Mouse (Mus musculus): ENCODE results near the gene Upk3b. TPM values are rescaled to one million over a fixed set of nuclear protein-coding genes. Genes with fewer than 3 reads are reported as not detected.

The Upk3b gene
- total RNA-seq (2021) = under 1 TPM in 1 of 2 experiments, not detected in 1; 0.07 TPM
- long read RNA-seq, experiment 1 = 0 reads
- long read RNA-seq, experiment 2 = 0 reads

DNA sequence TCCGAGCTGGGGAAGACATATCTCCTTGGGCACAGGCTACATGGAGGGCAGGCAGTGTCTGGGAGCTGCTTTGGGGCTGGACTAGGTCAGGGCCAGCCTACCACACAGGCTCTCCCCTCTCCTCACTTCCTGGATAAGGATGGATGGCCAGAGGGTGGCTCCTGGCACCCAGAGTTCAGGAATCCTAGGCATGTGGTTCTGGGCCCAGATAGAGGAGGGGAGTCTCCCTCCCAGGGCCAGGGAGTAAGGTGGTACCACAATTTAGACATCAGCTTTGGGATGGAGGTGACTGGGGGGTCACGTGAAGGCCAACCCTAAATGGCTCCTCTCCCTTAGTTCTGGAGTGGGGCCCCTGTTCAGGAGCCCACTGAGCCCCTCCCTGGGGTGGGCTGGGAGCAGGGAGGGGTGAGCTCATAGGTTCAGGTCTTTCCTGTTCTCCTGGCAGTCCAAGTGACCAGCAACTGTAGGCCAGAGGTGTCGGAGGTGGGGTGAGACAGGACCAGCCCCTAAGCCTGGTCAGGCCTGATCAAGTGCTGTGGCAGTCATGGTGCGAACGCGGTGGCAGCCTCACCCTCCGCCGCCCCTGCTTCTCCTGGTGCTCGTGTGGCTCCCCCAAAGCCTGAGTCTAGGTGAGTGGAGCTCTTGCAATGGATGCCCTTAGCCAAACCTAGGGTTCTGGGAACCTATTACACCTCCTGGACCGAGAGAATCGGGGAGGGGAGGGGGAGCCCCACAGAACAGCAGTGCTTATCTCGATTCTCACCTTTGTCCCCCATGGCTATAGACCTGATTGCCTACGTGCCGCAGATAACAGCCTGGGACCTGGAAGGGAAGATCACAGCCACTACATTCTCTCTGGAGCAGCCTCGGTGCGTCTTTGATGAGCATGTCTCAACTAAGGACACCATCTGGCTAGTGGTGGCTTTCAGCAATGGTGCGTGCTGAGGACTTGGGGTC, at the start of gene Upk3b:
TSS of gene Upk3b (plus strand) at position 239 of the 957 bp plus-strand sequence.
- no peak for DNase-seq (ENCODE audit: low spot score)

DNA sequence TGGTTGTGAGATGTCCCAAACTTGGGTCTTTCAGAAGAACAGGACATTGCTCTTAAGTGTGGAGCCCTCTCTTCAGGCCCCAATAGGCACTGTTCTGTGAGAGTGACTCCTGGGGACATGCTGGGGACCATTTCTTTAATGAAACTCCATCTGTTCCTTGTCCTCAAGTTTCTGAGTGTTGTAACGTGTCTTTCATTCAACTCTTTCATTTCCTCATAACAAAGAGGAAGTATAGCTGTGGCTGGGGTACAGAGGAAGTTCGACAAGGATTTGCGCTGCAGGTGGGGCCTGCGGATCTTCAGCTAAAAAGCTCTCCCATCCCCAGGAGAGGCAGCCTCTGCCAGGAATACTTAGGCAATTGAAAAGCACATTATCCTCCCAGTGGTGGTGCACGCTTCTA, 47.7 kb upstream of the Upk3b start:
- no peak for DNase-seq (ENCODE audit: low spot score)

GRCm38 (mm10) chr5:135993381-135993965, 44.8 kb upstream of the Upk3b start:
- no peak for DNase-seq (ENCODE audit: low spot score)

DNA sequence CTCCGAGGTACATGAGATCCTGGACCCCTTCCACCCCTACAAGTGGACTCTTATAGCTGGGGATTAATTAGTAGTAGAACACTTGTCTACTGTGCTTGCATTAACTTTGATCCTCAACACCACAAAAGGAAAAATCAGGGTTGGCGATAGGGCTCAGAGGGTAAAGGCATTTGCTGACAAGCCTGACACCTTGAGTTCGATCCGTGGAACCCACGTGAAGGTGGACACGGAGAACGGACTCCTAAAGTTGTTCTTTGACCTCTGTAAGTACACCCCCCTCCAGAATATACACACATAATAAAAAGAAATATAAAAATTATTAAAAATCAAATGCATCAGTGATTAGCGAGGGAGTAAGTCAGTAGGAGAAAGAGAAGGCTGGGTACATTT, 44.0 kb upstream of the Upk3b start:
- DNase-seq (ENCODE audit: low spot score) = no peak

DNA sequence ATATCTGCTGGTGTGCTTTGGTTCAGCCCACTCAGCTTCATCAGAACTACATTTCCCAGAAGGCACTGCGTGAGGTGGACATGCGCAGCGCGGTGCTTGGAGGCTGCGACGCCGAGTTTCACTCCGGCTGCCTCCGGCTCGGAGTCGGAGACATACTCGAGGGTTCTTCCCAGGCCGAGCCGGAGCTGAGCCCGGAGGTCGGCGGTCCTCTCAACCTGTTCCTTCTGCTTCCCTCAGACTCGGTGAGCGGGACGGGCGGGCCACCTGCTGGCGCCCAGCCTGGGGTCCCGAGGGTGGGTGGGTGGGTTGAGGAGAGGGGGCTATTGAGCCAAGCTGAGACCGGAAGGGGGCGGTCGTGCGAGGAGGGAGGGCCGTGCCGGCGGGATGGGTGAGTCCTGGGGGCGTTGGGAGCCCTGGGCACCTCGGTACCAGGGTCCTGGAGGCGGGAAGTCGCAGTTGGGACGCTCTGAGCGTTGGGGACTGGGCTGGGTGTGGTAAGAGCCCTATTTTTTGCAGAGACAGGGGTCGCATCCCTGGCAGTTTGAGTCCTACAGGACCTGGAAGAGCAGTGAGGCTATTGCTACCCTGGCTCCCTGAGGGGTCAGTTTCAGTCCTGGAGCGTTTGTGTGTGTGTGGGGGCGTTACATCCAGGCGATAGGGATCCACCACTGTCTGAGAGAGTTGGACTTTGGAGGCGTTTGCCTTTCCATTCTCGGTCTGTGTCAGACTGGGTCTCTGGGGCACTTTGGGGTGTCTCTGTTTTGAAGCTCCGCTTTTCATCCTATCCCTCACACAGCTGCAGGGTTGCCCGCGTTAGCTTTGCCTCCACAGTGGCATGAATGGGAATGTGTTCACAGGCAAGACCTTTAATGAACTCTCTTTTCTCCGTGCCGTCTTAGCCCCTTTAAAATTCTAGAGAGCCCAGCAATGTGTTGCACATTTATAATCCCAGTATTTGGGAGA, 43.3 kb upstream of the Upk3b start, which contains the start of gene Dtx2:
TSS of gene Dtx2 (plus strand) at position 76 of the 963 bp plus-strand sequence.
- DNase-seq (ENCODE audit: low spot score) = peak; percentile 92

DNA sequence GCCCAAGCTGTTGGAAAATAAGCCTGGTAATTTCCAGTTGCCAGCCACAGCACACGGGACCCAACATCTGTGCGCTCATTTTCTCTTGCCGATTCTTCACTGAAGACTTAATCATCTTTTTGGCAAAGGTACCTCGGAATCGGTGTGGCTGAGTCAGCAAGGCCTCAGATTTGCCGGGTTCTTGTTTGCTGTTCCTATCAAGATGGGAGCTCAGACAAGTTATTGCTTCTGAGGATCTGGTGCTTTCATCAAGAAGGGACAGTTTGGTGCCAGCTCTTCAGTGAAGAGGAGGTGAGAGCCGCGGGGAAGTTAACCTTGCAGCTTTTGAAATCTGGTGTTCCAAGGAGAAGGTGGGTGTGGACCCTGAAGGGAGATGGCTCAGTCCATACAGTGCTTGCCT, 42.1 kb upstream of the Upk3b start:
- DNase-seq (ENCODE audit: low spot score) = no peak

DNA sequence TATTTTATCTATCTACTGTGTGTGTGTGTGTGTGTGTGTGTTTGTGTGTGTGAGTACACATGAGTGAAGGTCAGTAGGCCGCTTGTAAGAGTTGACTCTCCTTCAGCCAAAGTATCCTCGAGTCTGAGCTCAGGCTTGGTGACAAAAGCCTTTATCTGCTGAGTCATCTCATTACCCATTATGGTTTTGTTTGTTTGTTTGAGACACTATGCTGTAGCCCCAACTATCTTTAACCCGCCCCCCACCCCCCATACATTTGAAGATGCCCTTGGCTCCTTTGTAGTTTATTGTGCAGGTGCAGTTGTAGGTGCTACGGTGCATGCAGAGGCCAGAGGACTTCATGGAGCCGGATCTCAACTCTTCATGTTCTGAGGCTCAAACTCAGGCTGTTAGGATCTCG, 37.1 kb upstream of the Upk3b start:
- DNase-seq (ENCODE audit: low spot score) = no peak

- no peak for DNase-seq (ENCODE audit: low spot score)
These were observed 36.0 kb upstream of the Upk3b start for GRCm38 (mm10) chr5:136002325-136002724.

- no peak for DNase-seq (ENCODE audit: low spot score)
These were observed 35.5 kb upstream of the Upk3b start for GRCm38 (mm10) chr5:136002751-136003151.

DNA sequence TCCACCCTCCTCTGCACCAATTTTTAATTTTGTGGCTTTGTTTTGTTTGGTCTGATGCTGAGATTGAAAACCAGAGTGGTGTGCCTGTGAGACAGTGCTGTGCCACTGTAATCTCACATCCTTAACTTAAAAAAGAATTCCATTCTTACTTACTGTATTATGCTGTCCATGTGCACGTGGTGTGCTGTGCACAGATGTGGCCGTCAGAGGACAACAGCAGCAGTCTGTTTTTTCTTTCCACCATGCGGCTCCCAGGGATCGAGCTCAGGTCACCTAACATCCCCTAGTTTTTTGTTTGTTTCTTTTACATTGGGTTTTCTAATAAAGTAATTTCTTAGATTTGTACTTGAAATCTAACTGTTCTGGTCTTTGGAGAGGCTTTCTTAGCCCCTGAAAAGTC, 33.8 kb upstream of the Upk3b start:
- no peak for DNase-seq (ENCODE audit: low spot score)

DNA sequence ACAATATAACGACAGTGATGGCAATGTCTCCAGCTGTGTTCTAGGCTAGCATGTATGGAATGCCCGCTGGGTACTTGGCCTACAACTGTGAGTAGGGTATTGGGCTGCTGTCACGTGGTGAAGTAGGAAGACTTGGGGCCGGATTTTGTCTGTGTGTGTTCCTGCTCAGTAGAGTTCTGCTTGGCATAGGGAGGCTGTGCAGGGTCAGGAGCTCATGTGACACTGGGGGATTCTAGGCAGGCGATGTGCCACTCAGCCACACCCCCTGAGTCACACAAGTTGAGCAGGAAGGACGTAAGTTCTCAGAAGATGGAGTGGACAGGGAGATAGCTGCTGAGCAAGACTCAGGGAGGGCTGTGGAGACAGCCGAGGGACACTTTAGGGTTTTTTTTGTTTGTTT, 30.6 kb upstream of the Upk3b start:
- DNase-seq (ENCODE audit: low spot score) = no peak

DNA sequence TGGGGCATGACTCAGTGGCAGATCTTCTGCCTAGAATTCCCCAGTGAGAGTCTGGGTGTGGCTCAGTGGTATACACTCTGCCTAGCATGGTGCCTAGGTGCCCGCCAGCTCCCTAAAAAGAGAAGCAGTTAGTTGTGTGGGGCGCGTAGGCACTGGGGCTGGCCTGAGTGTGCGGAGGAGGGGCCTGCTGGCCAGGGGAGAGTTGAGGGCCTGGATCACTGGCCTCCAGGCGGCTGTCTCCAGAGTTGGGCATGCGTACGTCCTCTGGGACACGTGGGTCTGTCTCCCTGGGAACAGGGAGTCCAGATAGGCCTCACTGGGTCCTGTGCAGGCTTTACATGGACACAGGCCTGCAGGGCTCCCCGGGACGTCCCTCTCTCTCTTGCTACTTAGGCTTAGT, 23.4 kb upstream of the Upk3b start:
- no peak for DNase-seq (ENCODE audit: low spot score)

GRCm38 (mm10) chr5:136015586-136015985, 22.7 kb upstream of the Upk3b start:
- no peak for DNase-seq (ENCODE audit: low spot score)

- no peak for DNase-seq (ENCODE audit: low spot score)
These were observed 22.1 kb upstream of the Upk3b start for GRCm38 (mm10) chr5:136016014-136016876.

GRCm38 (mm10) chr5:136017262-136017661, 21.0 kb upstream of the Upk3b start:
- peak; percentile 48 for DNase-seq (ENCODE audit: low spot score)

- DNase-seq (ENCODE audit: low spot score) = no peak
These were observed 19.6 kb upstream of the Upk3b start for GRCm38 (mm10) chr5:136018726-136019125.

GRCm38 (mm10) chr5:136019907-136020306, 18.4 kb upstream of the Upk3b start:
- DNase-seq (ENCODE audit: low spot score) = peak; percentile 37

DNA sequence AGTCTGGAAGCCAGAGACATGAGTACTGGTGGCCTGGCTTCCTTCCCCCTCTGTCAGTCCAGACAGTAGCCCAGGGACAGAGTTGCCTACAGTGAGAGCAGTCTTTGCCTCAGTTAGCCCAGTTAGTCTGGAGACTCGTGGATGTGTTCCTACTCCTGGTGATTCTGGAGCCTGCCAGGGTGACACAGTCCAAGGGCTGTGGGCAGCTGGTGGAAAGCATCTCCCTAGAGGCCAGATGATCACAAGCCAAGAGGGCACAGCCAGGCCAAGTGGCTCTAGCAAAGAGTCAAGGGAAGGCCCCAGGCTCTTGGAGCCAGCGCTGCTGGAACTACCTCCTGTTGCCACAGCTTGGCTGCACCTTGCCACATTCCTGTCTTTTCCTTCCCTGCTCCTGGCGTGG, 12.6 kb upstream of the Upk3b start:
- peak; percentile 73 for DNase-seq (ENCODE audit: low spot score)

DNA sequence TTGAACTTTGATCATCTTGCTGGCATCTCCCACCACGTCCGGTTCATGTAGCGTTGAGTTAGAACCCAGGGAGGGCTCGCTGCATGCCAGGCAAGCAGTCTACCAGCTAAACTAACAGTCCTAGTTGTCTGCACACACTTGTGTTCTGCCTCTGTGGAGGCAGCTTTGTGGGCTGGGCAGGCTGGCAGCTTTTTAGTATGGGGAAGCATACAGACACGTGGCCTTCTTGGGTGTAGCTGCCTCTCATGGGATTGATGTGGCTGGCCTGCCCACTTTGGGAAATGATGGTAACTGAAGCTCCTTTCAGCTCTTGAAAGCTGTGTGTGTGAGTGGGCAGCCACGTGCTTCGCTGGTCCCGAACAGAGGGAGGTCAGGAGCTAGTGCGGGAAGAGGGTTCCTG, 11.4 kb upstream of the Upk3b start:
- DNase-seq (ENCODE audit: low spot score) = no peak

GRCm38 (mm10) chr5:136027612-136028311, 10.5 kb upstream of the Upk3b start:
- no peak for DNase-seq (ENCODE audit: low spot score)
